Comparison of ENCODE assay signal across 33 mouse cellular contexts in the genomic region with DNA sequence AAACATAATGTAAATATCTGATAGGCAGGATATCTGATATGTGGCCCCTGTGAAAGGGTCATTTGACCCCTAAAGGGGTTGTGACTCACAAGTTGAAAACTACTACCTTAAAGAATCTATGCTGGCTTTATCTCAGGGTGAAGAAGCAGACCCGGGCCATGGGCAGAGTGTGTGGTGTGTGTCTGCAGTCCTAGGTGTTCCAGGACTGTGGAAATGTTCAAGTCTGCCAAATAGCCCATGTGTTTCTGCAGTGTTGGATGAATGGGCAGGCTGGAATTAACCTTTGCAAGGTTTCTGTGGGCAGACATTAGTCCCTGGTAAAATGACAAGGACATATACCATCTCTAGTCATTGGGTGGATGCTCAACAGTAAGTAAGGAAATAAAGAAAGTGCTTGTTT.
"Had no signal": no experiment of that assay in that cellular context is flagged by ENCODE, and none has a peak within 500 bp of the region (broad histone marks: within the 10 kb centered on the region; RNA-seq: fewer than 3 reads in every experiment).

No protein-coding gene starts in this region.

- H3K4me2 ChIP-seq: limb, embryonic 12.5 days; limb, embryonic 13.5 days; limb, embryonic 15.5 days; liver, embryonic 11.5 days; liver, embryonic 12.5 days; liver, embryonic 13.5 days; liver, embryonic 15.5 days; lung, embryonic 14.5 days; lung, embryonic 15.5 days; midbrain, embryonic 11.5 days; midbrain, embryonic 12.5 days; midbrain, embryonic 13.5 days; midbrain, embryonic 15.5 days; neural tube, embryonic 12.5 days; neural tube, embryonic 13.5 days had no signal

- H3K4me3 ChIP-seq: limb, embryonic 10.5 days; limb, embryonic 12.5 days; limb, embryonic 13.5 days; limb, embryonic 15.5 days; liver, embryonic 12.5 days; liver, embryonic 13.5 days; liver, embryonic 15.5 days; lung, embryonic 15.5 days; megakaryocyte, embryonic 14.5 days; midbrain, embryonic 10.5 days; midbrain, embryonic 12.5 days; midbrain, embryonic 13.5 days; midbrain, embryonic 15.5 days; myocyte; neural tube, embryonic 12.5 days; neural tube, embryonic 13.5 days had no signal

- H3K4me1 ChIP-seq: limb, embryonic 13.5 days; limb, embryonic 15.5 days; liver, embryonic 12.5 days; liver, embryonic 13.5 days; liver, embryonic 15.5 days; megakaryocyte, embryonic 14.5 days; midbrain, embryonic 13.5 days; midbrain, embryonic 15.5 days; neural tube, embryonic 13.5 days had no signal

- H3K9me3 ChIP-seq: limb, embryonic 10.5 days; limb, embryonic 12.5 days; limb, embryonic 13.5 days; limb, embryonic 15.5 days; liver, embryonic 12.5 days; liver, embryonic 13.5 days; liver, embryonic 15.5 days; lung, embryonic 15.5 days; midbrain, embryonic 10.5 days; midbrain, embryonic 12.5 days; midbrain, embryonic 13.5 days; midbrain, embryonic 15.5 days; neural tube, embryonic 12.5 days; neural tube, embryonic 13.5 days had no signal

- H3K9ac ChIP-seq: limb, embryonic 12.5 days; limb, embryonic 13.5 days; limb, embryonic 15.5 days; liver, embryonic 12.5 days; liver, embryonic 13.5 days; liver, embryonic 14.5 days; liver, embryonic 15.5 days; liver, postnatal 0 days; lung, embryonic 14.5 days; lung, embryonic 15.5 days; midbrain, embryonic 12.5 days; midbrain, embryonic 13.5 days; midbrain, embryonic 15.5 days; neural tube, embryonic 12.5 days; neural tube, embryonic 13.5 days had no signal

- H3K27ac ChIP-seq: limb, embryonic 10.5 days; limb, embryonic 12.5 days; limb, embryonic 13.5 days; limb, embryonic 15.5 days; liver, embryonic 12.5 days; liver, embryonic 13.5 days; liver, embryonic 14.5 days; liver, embryonic 15.5 days; lung, embryonic 15.5 days; macrophage; midbrain, embryonic 10.5 days; midbrain, embryonic 12.5 days; midbrain, embryonic 13.5 days; midbrain, embryonic 15.5 days; neural tube, embryonic 12.5 days; neural tube, embryonic 13.5 days had no signal

- DNase-seq: left cerebral cortex, postnatal 4 days; liver; liver, embryonic 13.5 days; liver, postnatal 0 days; lung, adult 18-20 months; lung, adult 2 months; lung, embryonic 14.5 days; lung, postnatal 10 days; lung, postnatal 14 days; lung, postnatal 36 days; lung, postnatal 4 days; midbrain, embryonic 14.5 days had no signal

- H3K27me3 ChIP-seq: limb, embryonic 13.5 days; limb, embryonic 15.5 days; liver, embryonic 12.5 days; liver, embryonic 13.5 days; liver, embryonic 15.5 days; lung, embryonic 15.5 days; megakaryocyte, embryonic 14.5 days; midbrain, embryonic 12.5 days; midbrain, embryonic 13.5 days; midbrain, embryonic 15.5 days; neural tube, embryonic 12.5 days; neural tube, embryonic 13.5 days had no signal

- H3K36me3 ChIP-seq: limb, embryonic 10.5 days; limb, embryonic 12.5 days; limb, embryonic 13.5 days; limb, embryonic 15.5 days; liver, embryonic 12.5 days; liver, embryonic 13.5 days; liver, embryonic 15.5 days; lung, embryonic 15.5 days; midbrain, embryonic 10.5 days; midbrain, embryonic 12.5 days; midbrain, embryonic 13.5 days; midbrain, embryonic 15.5 days; neural tube, embryonic 12.5 days; neural tube, embryonic 13.5 days had no signal

- ATAC-seq: liver, embryonic 12.5 days; liver, postnatal 0 days; lung, postnatal 0 days; midbrain, embryonic 13.5 days; midbrain, embryonic 15.5 days; midbrain, embryonic 16.5 days had no signal
